Comparison of ENCODE assay signal across 8 mouse cellular contexts in genomic region chr8:121590203-121591177, GRCm38 (mm10). TPM values are rescaled to one million over a fixed set of nuclear protein-coding genes. Genes with fewer than 3 reads are reported as not detected.
DNase-seq lines count a peak whose midpoint lies in the region; ATAC-seq and TF ChIP-seq lines count a peak whose summit lies in the region.

Gene Map1lc3b, plus strand, starts transcription at chr8:121590361.

- peak within 1 kb of the TSS; percentile 86 for H3K9ac ChIP-seq in forebrain, embryonic 15.5 days (replicated peaks)

- ATAC-seq in forebrain, embryonic 15.5 days (replicated peaks) = peak; percentile 88
- peak; percentile 62 for ATAC-seq in neutrophil, adult 5-6 weeks (ENCODE audit: extremely low read depth, insufficient number of reproducible peaks, low FRiP score, poor library complexity, severe bottlenecking)

- peak within 1 kb of the TSS; percentile 89 for H3K4me3 ChIP-seq in forebrain, embryonic 15.5 days
- H3K4me3 ChIP-seq in lung, adult 2 months (replicated peaks; ENCODE audit: extremely low read depth, low read depth, low read length) = peak within 1 kb of the TSS; percentile 91

- peak within 1 kb of the TSS; percentile 89 for H3K27ac ChIP-seq in forebrain, embryonic 15.5 days (replicated peaks)

- peaks cover 30% of the 10 kb centered on the region for H3K4me1 ChIP-seq in forebrain, embryonic 15.5 days
- peaks cover 29% of the 10 kb centered on the region for H3K4me1 ChIP-seq in lung, adult 2 months (ENCODE audit: control insufficient read depth, insufficient read depth, low read length)

- H3K9me3 ChIP-seq in forebrain, embryonic 15.5 days = no peaks in the 10 kb centered on the region

- TF ChIP-seq POLR2A in lung, adult 2 months (IDR thresholded peaks at IDR 0.05; ENCODE audit: borderline replicate concordance, extremely low read depth, low read depth, low read length) = peak; percentile 76

- intact Hi-C loops in heart, postnatal 25 days (cut with DNase I) = no loop called here

- H3K36me3 ChIP-seq in forebrain, embryonic 15.5 days = peaks cover 17% of the 10 kb centered on the region

- DNase-seq in ES-CJ7 (ENCODE audit: low read depth, low spot score) = peak; percentile 96
- DNase-seq in cerebellum, adult 11 months = peak; percentile 97
- DNase-seq in heart, postnatal 25 days (ENCODE audit: low spot score) = peak; percentile 89
- peak; percentile 97 for DNase-seq in layer of hippocampus, adult 18-20 months (ENCODE audit: low spot score in 2 of 2)
- peak; percentile 98 for DNase-seq in lung, adult 2 months
- peak; percentile 90 for DNase-seq in thymus, adult 18-20 months

- no peak for TF ChIP-seq CTCF in lung, adult 2 months (IDR thresholded peaks at IDR 0.05; ENCODE audit: insufficient read depth, low read length)

- no peaks in the 10 kb centered on the region for H3K27me3 ChIP-seq in forebrain, embryonic 15.5 days

- H3K4me2 ChIP-seq in forebrain, embryonic 15.5 days (replicated peaks) = peak within 1 kb of the TSS; percentile 92

- under 1% methylated on average over 94 of the region's 94 CpGs for WGBS in forebrain, embryonic 15.5 days
- under 1% methylated on average over 94 of the region's 94 CpGs for WGBS in lung, adult 2 months

RNA-seq across cellular contexts. Expression of gene Map1lc3b, which starts in this region (rescaled TPM):
- 394 and 395 TPM in 2 replicates for polyA plus RNA-seq in forebrain, embryonic 15.5 days (2015; fragmentation: Nextera tagmentation; extraction: Ambion mirVana)
- 100 to 1,000 TPM; 231 to 247 TPM for total RNA-seq in heart, postnatal 25 days (2021)
- 100 to 1,000 TPM; 166 to 181 TPM for total RNA-seq in layer of hippocampus, adult 18-20 months (2021)
- 106 and 140 TPM in 2 replicates for polyA plus RNA-seq in lung, adult 2 months (2012; rRNA removed)
- 233 and 265 TPM in 2 replicates for total RNA-seq in neutrophil, adult 5-6 weeks (2017)

Comparison
In these comparisons a context has a peak if more than half of its experiments do, and no peak if none do; other contexts are left out.
1. Peak in every context shown above with its lines: DNase-seq, ATAC-seq, H3K4me3 ChIP-seq and H3K27ac ChIP-seq.